Mouse (Mus musculus) hindbrain, embryonic 15.5 days (tissue): Measurements from ENCODE around the gene Col4a2. TPM values are rescaled to one million over a fixed set of nuclear protein-coding genes. Genes with fewer than 3 reads are reported as not detected.

ENCODE experiments used
- polyA plus RNA-seq: library from polyadenylated mRNA; unstranded; fragments of >200 nt; fragmentation: Nextera tagmentation; extraction: Ambion mirVana; gene quantifications from 2 replicates; pipeline ENCODE4 v1.2.1, GENCODE M21; 2015

The Col4a2 gene
- polyA plus RNA-seq, 1 experiment from 2014 or later = 43.0 TPM

Other genes with a start within 250 kb of the Col4a2 start
- 91.8 and 92.1 TPM in 2 replicates for gene Col4a1, start within 50 bp of the Col4a2 start, polyA plus RNA-seq
- 1.3 and 1.5 TPM in 2 replicates for gene Rab20, start 165.9 kb downstream of the Col4a2 start, polyA plus RNA-seq
- 144 and 148 TPM in 2 replicates for gene Naxd, start 184.7 kb downstream of the Col4a2 start, polyA plus RNA-seq
- 23.2 and 25.2 TPM in 2 replicates for gene Cars2, start 238.0 kb downstream of the Col4a2 start, polyA plus RNA-seq
- gene Ing1, start 242.8 kb downstream of the Col4a2 start, polyA plus RNA-seq = 45.7 TPM in 2 replicates